Comparison of ENCODE assay signal across 8 mouse cellular contexts in the genomic region with DNA sequence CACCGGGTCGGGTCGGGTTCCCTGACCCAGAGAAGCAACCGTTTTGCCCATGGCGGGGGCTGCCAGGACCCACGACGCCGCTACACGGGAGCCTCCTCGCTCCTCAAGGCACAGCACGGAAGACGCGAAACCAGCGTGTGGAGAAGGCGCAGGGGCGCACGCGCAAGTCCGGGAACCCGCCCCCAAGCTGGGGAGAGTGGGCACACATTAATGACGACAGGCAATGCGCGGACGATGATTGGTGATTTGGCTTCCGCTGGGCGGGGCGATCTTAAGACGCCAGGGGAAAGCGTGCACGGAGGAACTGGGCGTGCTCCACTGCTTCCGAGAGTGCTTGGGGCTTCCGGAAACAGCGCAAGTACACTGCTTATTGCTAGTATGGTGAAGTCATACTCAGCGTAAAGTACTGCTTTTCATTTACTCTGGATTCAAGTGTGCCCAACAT. TPM values are rescaled to one million over a fixed set of nuclear protein-coding genes. Genes with fewer than 3 reads are reported as not detected.
A peak's percentile ranks its signal among the peaks of the same experiment; 100 is the strongest.
DNase-seq lines count a peak whose midpoint lies in the region; ATAC-seq and TF ChIP-seq lines count a peak whose summit lies in the region.

A gene (minus strand): TSS at position 101 of the 445 bp plus-strand sequence.

- peak; percentile 99 for ATAC-seq in heart, embryonic 15.5 days (replicated peaks; ENCODE audit: insufficient number of reproducible peaks, insufficient read depth, low FRiP score, low read depth)
- peak; percentile 100 for ATAC-seq in liver, embryonic 14.5 days (ENCODE audit: insufficient read depth)
- ATAC-seq in neural tube, embryonic 11.5 days (ENCODE audit: insufficient read depth, low FRiP score, low TSS enrichment): peak; percentile 98
- ATAC-seq in stomach, postnatal 0 days (ENCODE audit: low FRiP score, low TSS enrichment): peak; percentile 99

- peaks cover 17% of the 10 kb centered on the region for H3K4me1 ChIP-seq in forebrain, embryonic 10.5 days
- peaks cover 12% of the 10 kb centered on the region for H3K4me1 ChIP-seq in heart, embryonic 15.5 days (replicated peaks)
- peaks cover 5 to 10% of the 10 kb centered on the region in 2 experiments; a peak in 3 of 4 replicates for H3K4me1 ChIP-seq in liver, embryonic 14.5 days (replicated peaks; ENCODE audit: control insufficient read depth in 2 of 2, insufficient read depth in 2 of 2, low read length in 1 of 2)
- H3K4me1 ChIP-seq in neural tube, embryonic 11.5 days (ENCODE audit: control insufficient read depth, insufficient read depth, low read length): no peaks in the 10 kb centered on the region
- peaks cover 3% of the 10 kb centered on the region for H3K4me1 ChIP-seq in stomach, postnatal 0 days (replicated peaks; ENCODE audit: control insufficient read depth, insufficient read depth)

- no peak for TF ChIP-seq CTCF in liver, embryonic 14.5 days (IDR thresholded peaks at IDR 0.05; ENCODE audit: low read depth)
- no peak for TF ChIP-seq CTCF in stomach, postnatal 0 days (IDR thresholded peaks at IDR 0.05; ENCODE audit: low read depth)

- H3K27me3 ChIP-seq in forebrain, embryonic 10.5 days (ENCODE audit: poor library complexity, severe bottlenecking): no peaks in the 10 kb centered on the region
- peaks cover 3% of the 10 kb centered on the region; the same call in 1 of the 2 replicates for H3K27me3 ChIP-seq in heart, embryonic 15.5 days
- H3K27me3 ChIP-seq in liver, embryonic 14.5 days (ENCODE audit: control insufficient read depth, insufficient read depth, low read length): no peaks in the 10 kb centered on the region
- no peaks in the 10 kb centered on the region for H3K27me3 ChIP-seq in neural tube, embryonic 11.5 days (ENCODE audit: control insufficient read depth, insufficient read depth, low read length)
- H3K27me3 ChIP-seq in stomach, postnatal 0 days (ENCODE audit: control insufficient read depth, insufficient read depth, low read length): no peaks in the 10 kb centered on the region

- peak within 1 kb of the TSS; percentile 81 for H3K27ac ChIP-seq in forebrain, embryonic 10.5 days
- H3K27ac ChIP-seq in heart, embryonic 15.5 days: peak within 1 kb of the TSS; percentile 53
- H3K27ac ChIP-seq in liver, embryonic 14.5 days: no peak within 1 kb of the TSS
- H3K27ac ChIP-seq in neural tube, embryonic 11.5 days (ENCODE audit: low read depth, low read length): no peak within 1 kb of the TSS
- 0 out of 2 replicates have a peak within 1 kb of the TSS, but pooled peaks have one; percentile 13 for H3K27ac ChIP-seq in stomach, postnatal 0 days (replicated peaks)

- peak; percentile 98 for DNase-seq in CD8-positive naive resting alpha-beta T cell, adult 2 months (ENCODE audit: low read depth in 2 of 2, low spot score in 2 of 2)
- peak; percentile 98 for DNase-seq in c-Kit-positive CD71-negative TER-119-negative erythroid progenitor cells, embryonic 14.5 days (ENCODE audit: low read depth)
- DNase-seq in forebrain, embryonic 10.5 days (ENCODE audit: extremely low spot score, low spot score): peak; percentile 96
- peak; percentile 98 for DNase-seq in kidney, postnatal 25 days
- DNase-seq in liver, embryonic 14.5 days (ENCODE audit: low read depth in 3 of 3, low spot score in 3 of 3): peak; percentile 94 to 96 (median 95)
- DNase-seq in neural tube, embryonic 11.5 days (ENCODE audit: low spot score): peak; percentile 98
- DNase-seq in stomach, postnatal 0 days (ENCODE audit: low spot score): peak; percentile 97

- H3K4me3 ChIP-seq in forebrain, embryonic 10.5 days: peak within 1 kb of the TSS; percentile 92
- H3K4me3 ChIP-seq in heart, embryonic 15.5 days: peak within 1 kb of the TSS; percentile 90
- H3K4me3 ChIP-seq in liver, embryonic 14.5 days (ENCODE audit: insufficient read depth in 1 of 2, low read depth in 2 of 2, low read length in 2 of 2): peak within 1 kb of the TSS; percentile 64 to 83
- peak within 1 kb of the TSS; percentile 83 for H3K4me3 ChIP-seq in neural tube, embryonic 11.5 days (ENCODE audit: low read depth, low read length)
- peak within 1 kb of the TSS; percentile 88 for H3K4me3 ChIP-seq in stomach, postnatal 0 days (ENCODE audit: low read depth, low read length)

- H3K36me3 ChIP-seq in forebrain, embryonic 10.5 days (replicated peaks): no peaks in the 10 kb centered on the region
- H3K36me3 ChIP-seq in heart, embryonic 15.5 days: no peaks in the 10 kb centered on the region
- H3K36me3 ChIP-seq in liver, embryonic 14.5 days (replicated peaks; ENCODE audit: control insufficient read depth, insufficient read depth, low read depth): no peaks in the 10 kb centered on the region
- H3K36me3 ChIP-seq in neural tube, embryonic 11.5 days (ENCODE audit: control insufficient read depth, insufficient read depth, low read length): no peaks in the 10 kb centered on the region
- no peaks in the 10 kb centered on the region for H3K36me3 ChIP-seq in stomach, postnatal 0 days (ENCODE audit: control insufficient read depth, insufficient read depth, low read length)

- no peak for TF ChIP-seq EP300 in liver, embryonic 14.5 days (IDR thresholded peaks at IDR 0.05; ENCODE audit: low read depth)
- no peak for TF ChIP-seq EP300 in stomach, postnatal 0 days (optimal IDR thresholded peaks at IDR 0.05)

- H3K9ac ChIP-seq in heart, embryonic 15.5 days: peak within 1 kb of the TSS; percentile 74
- peak within 1 kb of the TSS; percentile 71 for H3K9ac ChIP-seq in liver, embryonic 14.5 days (replicated peaks)
- H3K9ac ChIP-seq in neural tube, embryonic 11.5 days (ENCODE audit: low read length): peak within 1 kb of the TSS; percentile 71
- H3K9ac ChIP-seq in stomach, postnatal 0 days (ENCODE audit: low read length): peak within 1 kb of the TSS; percentile 79

- under 1% methylated on average over 35 of the region's 35 CpGs for WGBS in forebrain, embryonic 10.5 days
- WGBS in heart, embryonic 15.5 days: under 1% methylated on average over 35 of the region's 35 CpGs
- under 1% methylated on average over 35 of the region's 35 CpGs for WGBS in liver, embryonic 14.5 days (ENCODE audit: insufficient replicate concordance)
- WGBS in neural tube, embryonic 11.5 days: under 1% methylated on average over 35 of the region's 35 CpGs
- WGBS in stomach, postnatal 0 days: under 1% methylated on average over 35 of the region's 35 CpGs

- peak within 1 kb of the TSS; percentile 96 for H3K4me2 ChIP-seq in heart, embryonic 15.5 days
- H3K4me2 ChIP-seq in liver, embryonic 14.5 days (ENCODE audit: low read depth): peak within 1 kb of the TSS; percentile 93
- peak within 1 kb of the TSS; percentile 70 for H3K4me2 ChIP-seq in neural tube, embryonic 11.5 days (ENCODE audit: low read depth)
- H3K4me2 ChIP-seq in stomach, postnatal 0 days (replicated peaks; ENCODE audit: low read depth): peak within 1 kb of the TSS; percentile 94

- no peaks in the 10 kb centered on the region for H3K9me3 ChIP-seq in forebrain, embryonic 10.5 days
- H3K9me3 ChIP-seq in heart, embryonic 15.5 days (replicated peaks): no peaks in the 10 kb centered on the region
- no peaks in the 10 kb centered on the region for H3K9me3 ChIP-seq in liver, embryonic 14.5 days (ENCODE audit: control insufficient read depth, low read length)
- no peaks in the 10 kb centered on the region for H3K9me3 ChIP-seq in neural tube, embryonic 11.5 days (ENCODE audit: control insufficient read depth, low read length)
- H3K9me3 ChIP-seq in stomach, postnatal 0 days (ENCODE audit: control insufficient read depth, low read length): no peaks in the 10 kb centered on the region

RNA-seq across cellular contexts. Expression of the gene that starts here (rescaled TPM):
- polyA plus RNA-seq in forebrain, embryonic 10.5 days (2016; fragmentation: Nextera tagmentation; extraction: Ambion mirVana): 31.5 and 32.3 TPM in 2 replicates
- polyA plus RNA-seq in heart, embryonic 15.5 days (2015; fragmentation: Nextera tagmentation; extraction: Ambion mirVana): 14.8 and 17.5 TPM in 2 replicates
- 3.5 and 7.0 TPM in 2 replicates for polyA plus RNA-seq in liver, embryonic 14.5 days (2012; rRNA removed)
- 14.1 and 14.6 TPM in 2 replicates for polyA plus RNA-seq in liver, embryonic 14.5 days (2014; fragmentation: Nextera tagmentation; extraction: Ambion mirVana)
- 32.4 and 32.7 TPM in 2 replicates for polyA plus RNA-seq in neural tube, embryonic 11.5 days (2014; fragmentation: Nextera tagmentation; extraction: Ambion mirVana)
- polyA plus RNA-seq in stomach, postnatal 0 days (2015; fragmentation: Nextera tagmentation; extraction: Ambion mirVana): 13.0 and 13.9 TPM in 2 replicates

Comparison
In these comparisons a context has a peak if more than half of its experiments do, and no peak if none do; other contexts are left out.
1. H3K27ac ChIP-seq: peak in forebrain, embryonic 10.5 days (single experiment), heart, embryonic 15.5 days (single experiment) and stomach, postnatal 0 days (single experiment); none in liver, embryonic 14.5 days (single experiment) and neural tube, embryonic 11.5 days (single experiment).
2. Peak in every context shown above with its lines, with median percentiles within 50 percentile points of each other: DNase-seq, H3K4me3 ChIP-seq, ATAC-seq, H3K4me2 ChIP-seq and H3K9ac ChIP-seq.